Comparison of ENCODE assay signal across 25 mouse cellular contexts in genomic region chr3:88248406-88248805, GRCm38 (mm10). TPM values are rescaled to one million over a fixed set of nuclear protein-coding genes. Genes with fewer than 3 reads are reported as not detected.
A peak's percentile ranks its signal among the peaks of the same experiment; 100 is the strongest.
DNase-seq lines count a peak whose midpoint lies in the region; ATAC-seq and TF ChIP-seq lines count a peak whose summit lies in the region.
"Had no signal": no experiment of that assay in that cellular context is flagged by ENCODE, and none has a peak within 500 bp of the region (broad histone marks: within the 10 kb centered on the region; RNA-seq: fewer than 3 reads in every experiment).

No protein-coding gene starts in this region.

- 66% methylated on average over 11 of the region's 11 CpGs for WGBS in embryonic facial prominence, embryonic 15.5 days
- 71% methylated on average over 11 of the region's 11 CpGs for WGBS in embryonic facial prominence, embryonic 10.5 days
- WGBS in hindbrain, embryonic 14.5 days: 60% methylated on average over 11 of the region's 11 CpGs
- WGBS in hindbrain, embryonic 16.5 days: 61% methylated on average over 11 of the region's 11 CpGs
- WGBS in neural tube, embryonic 13.5 days: 67% methylated on average over 11 of the region's 11 CpGs
- 83% methylated on average over 11 of the region's 11 CpGs for WGBS in stomach, postnatal 0 days

- TF ChIP-seq CTCF in E14TG2a.4 (conservative IDR thresholded peaks at IDR 0.05; ENCODE audit: low read length): no peak
- no peak for TF ChIP-seq CTCF in stomach, postnatal 0 days (IDR thresholded peaks at IDR 0.05; ENCODE audit: low read depth)

- no peak for ATAC-seq in embryonic facial prominence, embryonic 15.5 days (ENCODE audit: insufficient number of reproducible peaks, low FRiP score, low TSS enrichment, low read depth)
- ATAC-seq in hindbrain, embryonic 14.5 days (ENCODE audit: low FRiP score): no peak
- ATAC-seq in hindbrain, embryonic 16.5 days: no peak
- ATAC-seq in neural tube, embryonic 13.5 days (ENCODE audit: low read depth): no peak
- no peak for ATAC-seq in stomach, postnatal 0 days (ENCODE audit: low FRiP score, low TSS enrichment)
- ATAC-seq: activated CD4-positive, CD25-positive, alpha-beta regulatory T cell, adult 4 months; CD4-positive, CD25-positive, alpha-beta regulatory T cell, adult 4 months had no signal

- no peak for DNase-seq in embryonic facial prominence, embryonic 10.5 days (ENCODE audit: low spot score)
- peak; percentile 5 for DNase-seq in hindbrain, embryonic 14.5 days (ENCODE audit: low spot score)
- no peak for DNase-seq in neural tube, embryonic 10.5 days (ENCODE audit: extremely low spot score, low spot score)
- no peak for DNase-seq in stomach, postnatal 0 days (ENCODE audit: low spot score)
- DNase-seq: adrenal gland, postnatal 14 days; B cell, adult 2 months; cerebellum, adult 11-12 months; cerebellum, adult 9-11 months; cerebellum, postnatal 36 days; gastrocnemius, adult 2 months; gastrocnemius, postnatal 25 days; heart, postnatal 10 days; heart, postnatal 4 days had no signal

- H3K9ac ChIP-seq in embryonic facial prominence, embryonic 15.5 days: no peak overlapping the region
- H3K9ac ChIP-seq in hindbrain, embryonic 14.5 days: no peak overlapping the region
- no peak overlapping the region for H3K9ac ChIP-seq in hindbrain, embryonic 16.5 days (ENCODE audit: low read depth, low read length)
- 0 out of 2 replicates have a peak overlapping the region, but pooled peaks have one; percentile 12 for H3K9ac ChIP-seq in neural tube, embryonic 13.5 days
- no peak overlapping the region for H3K9ac ChIP-seq in stomach, postnatal 0 days (ENCODE audit: low read length)
- H3K9ac ChIP-seq: forebrain, embryonic 12.5 days; hindbrain, embryonic 12.5 days had no signal

- no peaks in the 10 kb centered on the region for H3K36me3 ChIP-seq in embryonic facial prominence, embryonic 15.5 days
- H3K36me3 ChIP-seq in embryonic facial prominence, embryonic 10.5 days (replicated peaks): no peaks in the 10 kb centered on the region
- H3K36me3 ChIP-seq in hindbrain, embryonic 14.5 days (replicated peaks; ENCODE audit: control insufficient read depth, insufficient read depth): no peaks in the 10 kb centered on the region
- no peaks in the 10 kb centered on the region for H3K36me3 ChIP-seq in hindbrain, embryonic 16.5 days (ENCODE audit: control insufficient read depth, insufficient read depth, low read length)
- no peaks in the 10 kb centered on the region for H3K36me3 ChIP-seq in neural tube, embryonic 13.5 days
- H3K36me3 ChIP-seq in E14TG2a.4 (ENCODE audit: insufficient read depth, low read length): no peaks in the 10 kb centered on the region
- H3K36me3 ChIP-seq in stomach, postnatal 0 days (ENCODE audit: control insufficient read depth, insufficient read depth, low read length): no peaks in the 10 kb centered on the region
- H3K36me3 ChIP-seq: forebrain, embryonic 12.5 days; heart, embryonic 10.5 days; hindbrain, embryonic 12.5 days had no signal

- 0 out of 2 replicates have a peak overlapping the region, but pooled peaks have one; percentile 40 for H3K27ac ChIP-seq in embryonic facial prominence, embryonic 15.5 days (replicated peaks)
- H3K27ac ChIP-seq in embryonic facial prominence, embryonic 10.5 days (replicated peaks): no peak overlapping the region
- H3K27ac ChIP-seq in hindbrain, embryonic 14.5 days: no peak overlapping the region
- H3K27ac ChIP-seq in hindbrain, embryonic 16.5 days (ENCODE audit: low read depth, low read length): no peak overlapping the region
- no peak overlapping the region for H3K27ac ChIP-seq in neural tube, embryonic 13.5 days (replicated peaks)
- no peak overlapping the region for H3K27ac ChIP-seq in stomach, postnatal 0 days (replicated peaks)
- H3K27ac ChIP-seq: forebrain, embryonic 12.5 days; gastrocnemius, adult 2 months; heart, embryonic 10.5 days; hindbrain, embryonic 12.5 days had no signal

- no peak for TF ChIP-seq EP300 in stomach, postnatal 0 days (optimal IDR thresholded peaks at IDR 0.05)

- H3K27me3 ChIP-seq in embryonic facial prominence, embryonic 15.5 days: peaks cover 31% of the 10 kb centered on the region
- H3K27me3 ChIP-seq in embryonic facial prominence, embryonic 10.5 days (replicated peaks; ENCODE audit: low read depth, poor library complexity, severe bottlenecking): peaks cover 74% of the 10 kb centered on the region
- H3K27me3 ChIP-seq in hindbrain, embryonic 14.5 days (ENCODE audit: control insufficient read depth, insufficient read depth, low read length): peaks cover 3% of the 10 kb centered on the region; the same call in 1 of the 2 replicates
- no peaks in the 10 kb centered on the region; the same call in 1 of the 2 replicates for H3K27me3 ChIP-seq in hindbrain, embryonic 16.5 days (replicated peaks; ENCODE audit: control insufficient read depth, insufficient read depth, low read length)
- H3K27me3 ChIP-seq in neural tube, embryonic 13.5 days: peaks cover 13% of the 10 kb centered on the region
- peaks cover 47% of the 10 kb centered on the region for H3K27me3 ChIP-seq in E14TG2a.4 (ENCODE audit: insufficient read depth, low read length)
- H3K27me3 ChIP-seq in stomach, postnatal 0 days (ENCODE audit: control insufficient read depth, insufficient read depth, low read length): peaks cover 2% of the 10 kb centered on the region; the same call in 1 of the 2 replicates

- no peak overlapping the region for H3K4me2 ChIP-seq in embryonic facial prominence, embryonic 15.5 days (replicated peaks)
- no peak overlapping the region for H3K4me2 ChIP-seq in hindbrain, embryonic 14.5 days (replicated peaks)
- H3K4me2 ChIP-seq in hindbrain, embryonic 16.5 days (ENCODE audit: low read length): no peak overlapping the region
- H3K4me2 ChIP-seq in neural tube, embryonic 13.5 days: no peak overlapping the region
- no peak overlapping the region for H3K4me2 ChIP-seq in stomach, postnatal 0 days (replicated peaks; ENCODE audit: low read depth)
- H3K4me2 ChIP-seq: forebrain, embryonic 12.5 days; hindbrain, embryonic 12.5 days had no signal

- H3K4me1 ChIP-seq in embryonic facial prominence, embryonic 15.5 days: peaks cover 14% of the 10 kb centered on the region; the same call in 1 of the 2 replicates
- peaks cover 15% of the 10 kb centered on the region; the same call in 1 of the 2 replicates for H3K4me1 ChIP-seq in embryonic facial prominence, embryonic 10.5 days
- no peaks in the 10 kb centered on the region for H3K4me1 ChIP-seq in hindbrain, embryonic 14.5 days (replicated peaks; ENCODE audit: control insufficient read depth, insufficient read depth, low read length)
- peaks cover 2% of the 10 kb centered on the region; the same call in 1 of the 2 replicates for H3K4me1 ChIP-seq in hindbrain, embryonic 16.5 days (ENCODE audit: control insufficient read depth, insufficient read depth, low read depth, low read length)
- peaks cover 8% of the 10 kb centered on the region for H3K4me1 ChIP-seq in neural tube, embryonic 13.5 days (replicated peaks)
- peaks cover 57% of the 10 kb centered on the region for H3K4me1 ChIP-seq in E14TG2a.4 (replicated peaks; ENCODE audit: low read depth, low read length)
- no peaks in the 10 kb centered on the region for H3K4me1 ChIP-seq in stomach, postnatal 0 days (replicated peaks; ENCODE audit: control insufficient read depth, insufficient read depth)
- H3K4me1 ChIP-seq: heart, embryonic 10.5 days had no signal

- H3K9me3 ChIP-seq in embryonic facial prominence, embryonic 15.5 days (replicated peaks): no peaks in the 10 kb centered on the region
- H3K9me3 ChIP-seq in embryonic facial prominence, embryonic 10.5 days: no peaks in the 10 kb centered on the region
- H3K9me3 ChIP-seq in hindbrain, embryonic 14.5 days (ENCODE audit: control insufficient read depth, low read length): no peaks in the 10 kb centered on the region
- H3K9me3 ChIP-seq in hindbrain, embryonic 16.5 days (ENCODE audit: control insufficient read depth, low read length): no peaks in the 10 kb centered on the region
- no peaks in the 10 kb centered on the region for H3K9me3 ChIP-seq in neural tube, embryonic 13.5 days
- no peaks in the 10 kb centered on the region for H3K9me3 ChIP-seq in E14TG2a.4 (ENCODE audit: low read length)
- H3K9me3 ChIP-seq in stomach, postnatal 0 days (ENCODE audit: control insufficient read depth, low read length): no peaks in the 10 kb centered on the region
- H3K9me3 ChIP-seq: forebrain, embryonic 12.5 days; heart, embryonic 10.5 days; hindbrain, embryonic 12.5 days had no signal

- no peak overlapping the region for H3K4me3 ChIP-seq in embryonic facial prominence, embryonic 15.5 days (replicated peaks)
- no peak overlapping the region for H3K4me3 ChIP-seq in embryonic facial prominence, embryonic 10.5 days
- no peak overlapping the region for H3K4me3 ChIP-seq in hindbrain, embryonic 14.5 days (replicated peaks; ENCODE audit: low read length)
- no peak overlapping the region for H3K4me3 ChIP-seq in hindbrain, embryonic 16.5 days (ENCODE audit: low read length)
- H3K4me3 ChIP-seq in neural tube, embryonic 13.5 days: no peak overlapping the region
- peak overlapping the region; percentile 50 for H3K4me3 ChIP-seq in E14TG2a.4 (replicated peaks; ENCODE audit: low read length)
- H3K4me3 ChIP-seq in stomach, postnatal 0 days (ENCODE audit: low read depth, low read length): no peak overlapping the region
- H3K4me3 ChIP-seq: erythroblast, embryonic 14.5 days; forebrain, embryonic 12.5 days; gastrocnemius, adult 2 months; heart, embryonic 10.5 days; hindbrain, embryonic 12.5 days had no signal

RNA-seq across cellular contexts. Expression of gene Rhbg, which starts 6.1 kb away (rescaled TPM):
- polyA plus RNA-seq in embryonic facial prominence, embryonic 15.5 days (2015; fragmentation: Nextera tagmentation; extraction: Ambion mirVana): 15.8 and 20.1 TPM in 2 replicates
- 0.17 TPM in 1 of 2 replicates, not detected in the other for polyA plus RNA-seq in embryonic facial prominence, embryonic 10.5 days (2016; fragmentation: Nextera tagmentation; extraction: Ambion mirVana)
- 0.48 and 0.76 TPM in 2 replicates for polyA plus RNA-seq in hindbrain, embryonic 14.5 days (2014; fragmentation: Nextera tagmentation; extraction: Ambion mirVana)
- 0.52 and 0.99 TPM in 2 replicates for polyA plus RNA-seq in hindbrain, embryonic 16.5 days (2015; fragmentation: Nextera tagmentation; extraction: Ambion mirVana)
- 0.15 and 0.67 TPM in 2 replicates for polyA plus RNA-seq in neural tube, embryonic 13.5 days (2015; fragmentation: Nextera tagmentation; extraction: Ambion mirVana)
- polyA plus RNA-seq in stomach, postnatal 0 days (2015; fragmentation: Nextera tagmentation; extraction: Ambion mirVana): 19.4 and 27.0 TPM in 2 replicates
- polyA plus RNA-seq: activated CD4-positive, CD25-positive, alpha-beta regulatory T cell, adult 4 months; CD4-positive, CD25-positive, alpha-beta regulatory T cell, adult 4 months; erythroblast, embryonic 14.5 days; heart, embryonic 14.5 days had no signal

RNA-seq across cellular contexts. Expression of gene Gm38392, which starts 38.6 kb away (rescaled TPM):
- 0.60 and 2.2 TPM in 2 replicates for polyA plus RNA-seq in embryonic facial prominence, embryonic 15.5 days (2015; fragmentation: Nextera tagmentation; extraction: Ambion mirVana)
- not detected in 2 replicates for polyA plus RNA-seq in embryonic facial prominence, embryonic 10.5 days (2016; fragmentation: Nextera tagmentation; extraction: Ambion mirVana)
- polyA plus RNA-seq in hindbrain, embryonic 14.5 days (2014; fragmentation: Nextera tagmentation; extraction: Ambion mirVana): 0.37 TPM in 1 of 2 replicates, not detected in the other
- polyA plus RNA-seq in hindbrain, embryonic 16.5 days (2015; fragmentation: Nextera tagmentation; extraction: Ambion mirVana): not detected in 2 replicates
- 0.23 and 0.33 TPM in 2 replicates for polyA plus RNA-seq in neural tube, embryonic 13.5 days (2015; fragmentation: Nextera tagmentation; extraction: Ambion mirVana)
- polyA plus RNA-seq in stomach, postnatal 0 days (2015; fragmentation: Nextera tagmentation; extraction: Ambion mirVana): 0.36 and 2.0 TPM in 2 replicates
- polyA plus RNA-seq: activated CD4-positive, CD25-positive, alpha-beta regulatory T cell, adult 4 months; CD4-positive, CD25-positive, alpha-beta regulatory T cell, adult 4 months; embryonic facial prominence, embryonic 14.5 days; erythroblast, embryonic 14.5 days; forebrain, embryonic 12.5 days; heart, embryonic 14.5 days; hindbrain, embryonic 12.5 days had no signal

RNA-seq across cellular contexts. Expression of gene Tsacc, which starts 48.4 kb away (rescaled TPM):
- 14.3 and 16.3 TPM in 2 replicates for polyA plus RNA-seq in embryonic facial prominence, embryonic 15.5 days (2015; fragmentation: Nextera tagmentation; extraction: Ambion mirVana)
- 12.6 and 14.7 TPM in 2 replicates for polyA plus RNA-seq in embryonic facial prominence, embryonic 10.5 days (2016; fragmentation: Nextera tagmentation; extraction: Ambion mirVana)
- polyA plus RNA-seq in hindbrain, embryonic 14.5 days (2014; fragmentation: Nextera tagmentation; extraction: Ambion mirVana): 5.8 and 8.5 TPM in 2 replicates
- 6.8 and 10.2 TPM in 2 replicates for polyA plus RNA-seq in hindbrain, embryonic 16.5 days (2015; fragmentation: Nextera tagmentation; extraction: Ambion mirVana)
- 8.5 and 12.5 TPM in 2 replicates for polyA plus RNA-seq in neural tube, embryonic 13.5 days (2015; fragmentation: Nextera tagmentation; extraction: Ambion mirVana)
- polyA plus RNA-seq in stomach, postnatal 0 days (2015; fragmentation: Nextera tagmentation; extraction: Ambion mirVana): 9.1 and 9.3 TPM in 2 replicates

RNA-seq across cellular contexts. Expression of gene Cct3, which starts 48.5 kb away (rescaled TPM):
- polyA plus RNA-seq in embryonic facial prominence, embryonic 15.5 days (2015; fragmentation: Nextera tagmentation; extraction: Ambion mirVana): 443 TPM in 2 replicates
- polyA plus RNA-seq in embryonic facial prominence, embryonic 10.5 days (2016; fragmentation: Nextera tagmentation; extraction: Ambion mirVana): 862 and 910 TPM in 2 replicates
- polyA plus RNA-seq in hindbrain, embryonic 14.5 days (2014; fragmentation: Nextera tagmentation; extraction: Ambion mirVana): 455 and 498 TPM in 2 replicates
- polyA plus RNA-seq in hindbrain, embryonic 16.5 days (2015; fragmentation: Nextera tagmentation; extraction: Ambion mirVana): 444 and 454 TPM in 2 replicates
- 496 and 532 TPM in 2 replicates for polyA plus RNA-seq in neural tube, embryonic 13.5 days (2015; fragmentation: Nextera tagmentation; extraction: Ambion mirVana)
- polyA plus RNA-seq in stomach, postnatal 0 days (2015; fragmentation: Nextera tagmentation; extraction: Ambion mirVana): 230 and 233 TPM in 2 replicates
